Mouse (Mus musculus): ENCODE data around the gene Uhrf1.

GRCm38 (mm10) chr17:56264020-56264419 lies 39.1 kb upstream of the Uhrf1 start:
- no peak for TF ChIP-seq GATA1 (IDR thresholded peaks at IDR 0.05; ENCODE audit: borderline replicate concordance, low read length)
- TF ChIP-seq FLI1 (IDR thresholded peaks at IDR 0.05; ENCODE audit: low read length), result no peak
